Comparison of ENCODE assay signal across 14 mouse cellular contexts in the genomic region with DNA sequence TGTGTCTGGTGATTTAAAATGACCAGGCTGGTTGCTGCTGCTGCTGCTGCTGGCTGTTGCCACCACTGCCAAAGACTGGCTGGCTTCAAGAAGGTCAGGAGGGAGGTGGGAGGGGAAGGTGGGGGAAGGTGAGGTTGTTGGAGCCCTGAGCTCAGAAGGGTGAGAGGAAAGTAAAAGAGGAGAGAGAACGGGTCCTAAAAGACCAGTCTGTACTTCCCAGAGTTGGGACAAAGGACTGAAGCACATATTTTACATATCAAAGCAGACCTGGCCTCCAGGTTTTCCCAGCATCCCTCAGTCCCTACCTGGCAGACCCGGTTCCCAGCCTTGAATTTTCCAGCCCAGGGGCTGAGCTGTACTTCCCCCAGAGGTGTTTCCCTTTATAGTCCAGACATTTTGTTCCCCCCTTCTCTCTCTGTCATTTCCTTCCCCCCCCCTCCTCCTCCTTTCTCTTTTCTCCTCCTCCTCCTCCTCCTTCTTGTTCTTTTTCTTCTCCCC. TPM values are rescaled to one million over a fixed set of nuclear protein-coding genes. Genes with fewer than 3 reads are reported as not detected.
DNase-seq lines count a peak whose midpoint lies in the region.
"Had no signal": no experiment of that assay in that cellular context is flagged by ENCODE, and none has a peak within 500 bp of the region (broad histone marks: within the 10 kb centered on the region; RNA-seq: fewer than 3 reads in every experiment).

No protein-coding gene starts in this region.

- DNase-seq in adrenal gland, adult 2 months, result peak; percentile 4
- no peak for DNase-seq in adrenal gland, postnatal 25 days
- peak; percentile 5 for DNase-seq in kidney, adult 11 months
- no peak for DNase-seq in kidney, adult 9 months
- peak; percentile 49 for DNase-seq in ZHBTc4 (ENCODE audit: low read depth, low spot score)
- peak; percentile 13 for DNase-seq in kidney, postnatal 10 days
- no peak for DNase-seq in layer of hippocampus, adult 11-12 months (ENCODE audit: low spot score)
- no peak for DNase-seq in cerebellum, postnatal 4 days (ENCODE audit: low spot score in 2 of 2)
- DNase-seq: cerebellum, adult 9-11 months; gastrocnemius, postnatal 10 days; layer of hippocampus, adult 9-11 months; lung, postnatal 14 days; retina, postnatal 1 day; right cerebral cortex, postnatal 4 days had no signal

RNA-seq across cellular contexts. Expression of gene Tes, which starts 32.7 kb away (rescaled TPM):
- 10 to 100 TPM in 1 of 2 experiments, 1 to 10 TPM in 1; 6.5 to 19.4 TPM for total RNA-seq in adrenal gland, adult 2 months (2021)
- 2.4 and 3.3 TPM in 2 replicates for polyA plus RNA-seq in adrenal gland, adult 2 months (2012; rRNA removed)
- total RNA-seq in adrenal gland, postnatal 25 days (2021), result 8.7 and 11.1 TPM in 2 replicates

Comparison
In these comparisons a context has a peak if more than half of its experiments do, and no peak if none do; other contexts are left out.
1. DNase-seq: peak in adrenal gland, adult 2 months (single experiment), kidney, adult 11 months (single experiment), ZHBTc4 (single experiment) and kidney, postnatal 10 days (single experiment); none in adrenal gland, postnatal 25 days (single experiment), kidney, adult 9 months (single experiment), layer of hippocampus, adult 11-12 months (single experiment) and cerebellum, postnatal 4 days (0 of 2).